Mouse (Mus musculus) gastrocnemius, postnatal 25 days (tissue): ENCODE measurements around the gene Uqcrh. TPM values are rescaled to one million over a fixed set of nuclear protein-coding genes. Genes with fewer than 3 reads are reported as not detected.

Experiments used
- DNase-seq: peaks from one replicate; pipeline ENCODE4 v3.0.0; 2022
- long read RNA-seq, 2 experiments: library from polyadenylated mRNA; stranded (forward); transcript quantifications; one replicate each; pipeline ENCODE4 v2.0.0; 2021
- total RNA-seq, 2 experiments: library from RNA; stranded (reverse); gene quantifications; 1 replicate in 1 of 2; 2 replicates in 1 of 2; pipeline ENCODE4 v1.2.3; 2021

Gene Uqcrh
- 1,000 to 10,000 TPM in 1 of 2 experiments, 100 to 1,000 TPM in 1; 981 to 1,020 TPM for total RNA-seq
- long read RNA-seq, experiment 1, transcript Uqcrh-204 (4 exons, 579 nt) = minor isoform, 41 of 1,064 reads
- long read RNA-seq, experiment 1, transcript Uqcrh-201 (4 exons, 402 nt) = minor isoform, 5 of 1,064 reads
- long read RNA-seq, experiment 1, transcript Uqcrh-205 (2 exons, 423 nt) = minor isoform, 20 of 1,064 reads
- long read RNA-seq, experiment 1, transcript Uqcrh-202 (4 exons, 547 nt) = major isoform, 941 of 1,064 reads
- long read RNA-seq, experiment 1, partial matches to known transcripts = 0 of 1,064 reads
- long read RNA-seq, experiment 1, other reads (novel, unspliced or antisense) = 57 of 1,064 reads
- long read RNA-seq, experiment 2, transcript Uqcrh-204 (4 exons, 579 nt) = minor isoform, 19 of 681 reads
- long read RNA-seq, experiment 2, transcript Uqcrh-202 (4 exons, 547 nt) = major isoform, 603 of 681 reads
- long read RNA-seq, experiment 2, transcript Uqcrh-205 (2 exons, 423 nt) = minor isoform, 7 of 681 reads
- long read RNA-seq, experiment 2, partial matches to known transcripts = 1 of 681 reads
- long read RNA-seq, experiment 2, other reads (novel, unspliced or antisense) = 47 of 681 reads

GRCm38 (mm10) chr4:116074861-116075620 is at the start of gene Uqcrh, which contains the start of gene Lrrc41:
Gene Uqcrh, minus strand, starts transcription at chr4:116075071.
Gene Lrrc41, plus strand, starts transcription at chr4:116075269.
- DNase-seq = peak; percentile 92

GRCm38 (mm10) chr4:116123602-116124519 is 49.0 kb upstream of the Uqcrh start, which contains the start of the genes Rad54l and Pomgnt1:
Gene Rad54l, minus strand, starts transcription at chr4:116123690.
Gene Pomgnt1, plus strand, starts transcription at chr4:116123840.
- peak; percentile 76 for DNase-seq

GRCm38 (mm10) chr4:116122762-116123161 is 47.9 kb upstream of the Uqcrh start:
- no peak for DNase-seq

- no peak for DNase-seq
Measured at GRCm38 (mm10) chr4:116111486-116111885, 36.6 kb upstream of the Uqcrh start.

DNA sequence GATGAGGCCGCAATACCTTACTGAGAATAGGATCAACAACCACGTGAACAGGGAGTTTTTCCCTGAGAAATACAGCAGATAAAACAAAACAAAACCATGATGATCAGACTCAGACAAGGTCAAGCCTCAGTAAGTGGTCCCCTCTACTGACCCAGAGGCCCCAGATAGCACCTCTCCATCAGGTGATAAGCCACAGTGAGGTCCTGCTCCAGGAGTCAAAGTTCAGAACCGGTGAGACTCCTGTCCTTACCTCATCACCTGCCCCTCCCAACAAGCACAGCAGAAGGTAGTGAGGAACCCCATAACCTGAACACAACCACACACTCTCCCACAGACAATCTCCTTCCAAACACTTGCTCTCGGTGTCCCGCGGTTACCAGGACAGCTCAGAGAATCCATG is 35.8 kb upstream of the Uqcrh start:
- no peak for DNase-seq

DNA sequence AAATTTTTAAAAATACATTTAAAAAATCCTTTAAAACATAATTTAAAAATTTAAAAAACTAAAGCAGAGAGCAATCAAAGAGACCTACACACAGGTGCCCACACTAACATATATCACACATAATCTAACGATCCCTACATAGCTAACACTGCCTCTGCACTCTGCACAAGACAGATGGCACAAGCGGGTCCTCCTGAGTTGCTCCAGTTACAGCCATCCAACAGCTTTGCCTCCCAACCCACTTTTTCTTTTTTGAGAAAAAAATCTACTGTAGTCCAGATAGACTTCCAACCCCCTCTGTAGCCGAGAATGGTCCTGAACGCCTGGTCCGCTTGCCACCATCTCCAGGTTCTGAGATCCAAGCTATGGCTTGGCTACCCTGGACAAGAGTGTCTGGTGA is 30.4 kb upstream of the Uqcrh start:
- DNase-seq = no peak

DNA sequence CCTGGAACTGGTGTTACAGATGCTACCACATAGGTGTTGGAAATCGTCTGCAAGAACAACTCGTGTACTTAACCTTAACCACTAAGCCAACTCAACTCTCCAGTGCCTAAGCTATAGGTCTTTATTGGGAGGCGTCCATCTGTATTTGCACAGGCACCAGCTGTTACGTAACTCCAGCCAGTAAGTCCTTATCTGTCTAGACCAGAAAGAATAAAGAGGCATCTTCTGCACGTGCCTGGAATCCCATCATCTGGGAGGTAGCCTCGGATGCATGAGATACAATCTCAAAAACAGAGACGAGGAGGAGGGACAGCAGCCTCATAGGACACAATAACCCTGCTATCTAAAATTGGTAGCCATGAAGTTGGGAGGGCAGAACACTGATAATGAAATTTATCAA is 26.1 kb upstream of the Uqcrh start:
- no peak for DNase-seq

GRCm38 (mm10) chr4:116097211-116097610 is 22.3 kb upstream of the Uqcrh start:
- no peak for DNase-seq

DNA sequence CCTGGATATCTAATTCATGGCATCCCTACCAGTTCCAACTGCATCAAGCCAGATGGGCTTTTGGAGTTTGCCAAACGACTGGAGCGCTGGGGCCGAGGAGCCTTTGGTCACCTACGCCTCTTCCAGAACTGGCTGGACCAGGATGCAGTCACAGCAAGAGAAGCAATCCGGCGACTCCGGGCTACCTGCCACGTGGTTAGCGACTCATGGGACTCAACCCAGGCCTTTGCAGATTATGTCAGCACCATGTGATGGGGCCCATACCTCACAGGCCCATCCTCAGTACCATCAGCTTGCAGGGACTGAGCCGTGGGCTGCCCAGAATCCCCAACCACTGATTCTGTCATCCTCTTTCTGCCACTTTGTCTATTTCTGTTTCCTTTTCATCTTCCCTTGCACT is 21.4 kb upstream of the Uqcrh start:
- DNase-seq = no peak

- DNase-seq = peak; percentile 15
Measured at GRCm38 (mm10) chr4:116088510-116089249, 13.8 kb upstream of the Uqcrh start.

GRCm38 (mm10) chr4:116077240-116078095 is 2.6 kb upstream of the Uqcrh start:
- DNase-seq = no peak

DNA sequence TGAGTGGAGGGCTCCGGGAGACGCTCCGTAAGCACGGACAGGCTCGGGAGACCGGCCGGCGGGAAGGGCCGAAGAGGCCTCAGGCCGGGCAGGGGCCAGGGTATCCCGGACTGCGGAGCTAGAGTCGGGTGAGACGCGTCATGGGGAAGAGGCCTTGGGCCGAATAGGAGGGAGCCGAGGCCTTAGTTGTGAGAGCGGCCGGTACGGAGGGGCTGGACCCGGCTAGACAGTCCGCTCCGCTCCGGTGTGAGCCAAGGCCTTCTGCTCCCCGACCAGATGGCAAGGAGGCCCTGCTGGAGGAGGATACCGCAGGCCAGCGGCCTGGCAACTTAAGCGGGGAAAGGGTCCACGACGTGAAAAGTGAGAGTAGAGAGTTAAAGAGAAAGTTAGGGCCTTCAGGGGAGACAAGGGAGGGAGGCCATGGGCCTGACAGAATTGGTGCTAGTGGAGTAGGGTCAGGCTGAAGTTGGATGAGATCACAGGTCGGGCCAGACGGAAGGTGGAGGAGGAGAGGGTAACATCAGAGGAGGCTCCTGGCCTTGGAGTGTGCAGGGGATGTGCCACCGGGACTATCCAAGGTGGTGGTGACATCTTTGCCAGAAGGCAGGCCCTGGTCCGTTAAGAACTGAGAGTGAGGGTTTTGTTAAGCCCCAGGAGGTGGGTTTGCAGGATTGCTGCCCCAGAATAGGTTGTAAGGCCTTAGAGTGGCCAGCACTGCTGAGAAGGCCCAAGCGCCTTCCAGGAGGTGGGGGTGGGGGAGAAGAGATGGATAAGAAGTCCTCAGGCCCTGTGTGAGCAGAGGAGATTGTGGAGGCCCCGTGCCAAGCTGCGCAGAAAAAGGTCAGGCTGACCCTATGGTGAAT is 1.7 kb upstream of the Uqcrh start:
- peak; percentile 41 for DNase-seq

DNA sequence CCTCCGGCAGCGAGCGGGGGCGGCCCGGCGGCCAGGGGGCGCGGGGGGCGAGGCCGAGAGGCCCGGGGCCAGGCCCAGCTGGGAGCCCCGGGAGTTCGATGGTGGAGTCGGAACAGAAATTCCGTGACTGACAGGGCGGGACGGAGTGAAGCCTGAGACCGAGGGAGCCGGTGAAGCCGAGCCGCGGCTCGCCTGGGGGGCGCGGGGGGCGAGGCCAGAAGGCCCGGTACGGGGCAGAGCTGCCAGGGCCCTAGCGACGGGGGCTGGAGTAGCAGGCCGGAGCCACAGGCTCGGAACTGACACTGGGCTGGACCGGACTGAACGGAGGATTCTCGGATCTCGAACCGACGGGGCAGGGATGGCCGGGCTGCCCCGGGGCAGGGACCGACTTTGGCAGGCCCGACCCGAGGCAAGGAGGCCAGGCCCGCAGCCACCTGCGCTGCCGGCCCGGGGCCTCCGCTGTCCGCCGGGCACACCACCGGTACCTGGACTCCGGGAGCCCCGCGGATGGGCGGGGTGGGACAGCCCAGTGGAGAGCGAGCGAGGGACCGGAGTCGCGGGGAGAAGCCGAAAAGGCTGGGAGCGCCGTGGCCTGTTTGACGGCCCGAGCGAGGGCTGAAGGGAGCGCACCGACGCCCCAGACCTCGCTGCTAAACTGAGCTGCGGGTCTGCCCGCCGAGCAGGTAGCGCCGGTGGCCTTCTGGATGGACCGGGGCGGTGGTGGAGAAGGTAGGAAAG is 929 bp upstream of the Uqcrh start:
- DNase-seq = peak; percentile 76

- no peak for DNase-seq
Measured at GRCm38 (mm10) chr4:116074145-116074675, 661 bp downstream of the Uqcrh start.

GRCm38 (mm10) chr4:116073146-116073545 is 1.7 kb downstream of the Uqcrh start:
- no peak for DNase-seq

DNA sequence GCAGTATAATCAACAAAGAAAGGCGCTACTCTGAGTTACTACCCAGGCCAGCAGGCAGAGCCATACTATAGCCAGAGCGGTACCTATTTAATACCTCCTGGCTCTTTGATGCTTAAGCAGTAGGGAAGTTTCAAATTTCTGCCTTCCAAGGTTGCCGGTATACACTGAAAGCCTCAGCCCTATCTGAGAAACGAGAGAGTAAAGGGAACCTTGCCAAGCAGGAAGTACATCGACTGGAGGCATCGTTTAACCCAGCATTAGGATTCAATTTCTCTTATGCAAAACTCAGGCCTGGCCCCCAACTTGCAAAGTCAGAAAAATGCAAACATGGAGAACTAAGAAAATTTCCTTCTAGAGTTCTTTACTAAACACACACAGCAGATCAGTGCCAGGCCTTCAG is 4.8 kb downstream of the Uqcrh start:
- no peak for DNase-seq

DNA sequence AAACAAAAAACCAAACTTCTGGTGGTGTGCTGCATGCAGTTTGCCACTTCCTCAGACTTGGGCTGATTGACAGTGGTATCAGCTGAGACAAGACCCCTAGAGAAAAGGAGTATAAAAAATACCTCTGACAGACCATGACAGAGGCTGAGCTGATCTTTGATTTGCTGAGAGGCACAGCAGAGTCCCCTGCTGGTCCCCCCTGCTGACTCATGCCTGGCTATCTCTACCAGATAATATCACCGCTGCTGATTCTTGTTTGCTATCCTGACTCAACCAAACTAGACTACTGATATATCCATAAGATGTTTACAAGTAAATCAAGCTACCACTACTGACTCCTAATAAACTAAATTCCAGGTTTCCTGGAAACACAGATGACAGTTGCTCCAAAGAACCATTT is 11.0 kb downstream of the Uqcrh start:
- no peak for DNase-seq
